Mouse (Mus musculus) midbrain, embryonic 11.5 days (tissue): ENCODE data around the gene Fig4. TPM values are rescaled to one million over a fixed set of nuclear protein-coding genes. Genes with fewer than 3 reads are reported as not detected.

ENCODE experiments used
- ATAC-seq: fragments of 200-750 bp; cut with Nextera tagmentation; 2 replicates; pipeline ENCODE4 v1.8.0; 2017; ENCODE audit warnings: moderate TSS enrichment, moderate library complexity; ENCODE audit not compliant: low FRiP score
- DNase-seq: peaks from one replicate; pipeline ENCODE4 v3.0.0; 2015; ENCODE audit warnings: low spot score; ENCODE audit errors: missing footprints
- H3K27ac ChIP-seq: fragments of 300-500 bp; sonication (generic); 2 replicates; pipeline ENCODE4 v1.5.1; 2014; ENCODE audit warnings: low read depth, low read length
- H3K27me3 ChIP-seq: fragments of 300-500 bp; sonication (generic); 2 replicates; pipeline ENCODE4 v1.6.1; 2014; ENCODE audit warnings: mild to moderate bottlenecking, low read length, moderate library complexity, mixed read lengths; ENCODE audit not compliant: control insufficient read depth, insufficient read depth
- H3K36me3 ChIP-seq: fragments of 300-500 bp; sonication (generic); 2 replicates; pipeline ENCODE4 v1.6.1; 2014; ENCODE audit warnings: mild to moderate bottlenecking, low read length, moderate library complexity, mixed read lengths; ENCODE audit not compliant: control insufficient read depth, insufficient read depth
- H3K4me1 ChIP-seq: fragments of 300-500 bp; sonication (generic); 2 replicates; pipeline ENCODE4 v1.6.1; 2014; ENCODE audit warnings: low read length; ENCODE audit not compliant: control insufficient read depth, insufficient read depth
- H3K4me2 ChIP-seq: fragments of 300-500 bp; sonication (generic); 2 replicates; pipeline ENCODE4 v1.6.1; 2014; ENCODE audit warnings: mild to moderate bottlenecking, moderate library complexity
- H3K4me3 ChIP-seq: fragments of 300-500 bp; sonication (generic); 2 replicates; pipeline ENCODE4 v1.5.1; 2014; ENCODE audit warnings: low read depth, low read length
- H3K9ac ChIP-seq: fragments of 300-500 bp; sonication (generic); 2 replicates; pipeline ENCODE4 v1.6.1; 2014; ENCODE audit warnings: low read length
- H3K9me3 ChIP-seq: fragments of 300-500 bp; sonication (generic); 2 replicates; pipeline ENCODE4 v1.6.1; 2016; ENCODE audit warnings: low read length; ENCODE audit not compliant: control insufficient read depth
- whole genome bisulfite sequencing: fragments of 180-500 bp; shearing (Covaris S2); extraction: QIAGEN DNeasy Blood & Tissue Kit; methylation state at CpG from one replicate; pipeline ENCODE4 v1.1.7; 2014; 5-methylcytosine and 5-hydroxymethylcytosine counted together
- polyA plus RNA-seq: library from polyadenylated mRNA; unstranded; fragments of >200 nt; fragmentation: Nextera tagmentation; extraction: Ambion mirVana; gene quantifications from 2 replicates; pipeline ENCODE4 v1.2.1, GENCODE M21; 2014

The Fig4 gene
- polyA plus RNA-seq, 1 experiment from 2014 or later = 22.4 TPM

- no peak overlapping the region for H3K4me2 ChIP-seq
- H3K9me3 ChIP-seq = no peaks in the 10 kb centered on the region
- H3K4me3 ChIP-seq = no peak overlapping the region
- WGBS = 65% methylated on average over 3 of the region's 3 CpGs
- H3K9ac ChIP-seq = no peak overlapping the region
- no peaks in the 10 kb centered on the region for H3K4me1 ChIP-seq
- H3K36me3 ChIP-seq = no peaks in the 10 kb centered on the region
- no peaks in the 10 kb centered on the region for H3K27me3 ChIP-seq
- H3K27ac ChIP-seq = no peak overlapping the region
- DNase-seq (no peak), ATAC-seq (no peak)
These were observed 113.7 kb downstream of the Fig4 start for GRCm38 (mm10) chr10:41189392-41189791.

GRCm38 (mm10) chr10:41183975-41184374 lies 119.1 kb downstream of the Fig4 start:
- Histone ChIP-seq H3K27ac (no peak overlapping the region), H3K27me3 (no peaks in the 10 kb centered on the region), H3K9ac (no peak overlapping the region), H3K36me3 (no peaks in the 10 kb centered on the region), H3K4me1 (no peaks in the 10 kb centered on the region; the same call in 1 of the 2 replicates), H3K4me3 (no peak overlapping the region), H3K9me3 (no peaks in the 10 kb centered on the region), H3K4me2 (no peak overlapping the region)
- no peak for DNase-seq
- 83% methylated on average over 3 of the region's 3 CpGs for WGBS
- ATAC-seq = no peak

GRCm38 (mm10) chr10:41182644-41183043 lies 120.4 kb downstream of the Fig4 start:
- WGBS = 13% methylated on average over 6 of the region's 6 CpGs
- ATAC-seq = no peak

GRCm38 (mm10) chr10:41166141-41166540 lies 136.9 kb downstream of the Fig4 start:
- H3K27ac ChIP-seq = no peak overlapping the region
- H3K36me3 ChIP-seq = no peaks in the 10 kb centered on the region
- no peak overlapping the region for H3K9ac ChIP-seq
- H3K4me1 ChIP-seq = no peaks in the 10 kb centered on the region
- no peak for DNase-seq
- H3K4me3 ChIP-seq = no peak overlapping the region
- no peak overlapping the region for H3K4me2 ChIP-seq
- no peaks in the 10 kb centered on the region for H3K9me3 ChIP-seq
- H3K27me3 ChIP-seq = no peaks in the 10 kb centered on the region
- WGBS = 89% methylated on average over 5 of the region's 5 CpGs
- no peak for ATAC-seq

More at GRCm38 (mm10) chr10:41182644-41183043, 120.4 kb downstream of the Fig4 start:
- DNase-seq = no peak
- no peaks in the 10 kb centered on the region; the same call in 1 of the 2 replicates for H3K4me1 ChIP-seq
- no peak overlapping the region for H3K4me2 ChIP-seq
- no peaks in the 10 kb centered on the region for H3K27me3 ChIP-seq
- no peaks in the 10 kb centered on the region for H3K9me3 ChIP-seq
- no peak overlapping the region for H3K9ac ChIP-seq
- H3K36me3 ChIP-seq = no peaks in the 10 kb centered on the region
- H3K27ac ChIP-seq = no peak overlapping the region
- no peak overlapping the region for H3K4me3 ChIP-seq

GRCm38 (mm10) chr10:41163108-41163507 lies 140.0 kb downstream of the Fig4 start:
- Histone ChIP-seq H3K4me1 (no peaks in the 10 kb centered on the region), H3K9me3 (no peaks in the 10 kb centered on the region), H3K4me2 (no peak overlapping the region), H3K4me3 (no peak overlapping the region), H3K27me3 (no peaks in the 10 kb centered on the region), H3K36me3 (no peaks in the 10 kb centered on the region), H3K27ac (no peak overlapping the region), H3K9ac (no peak overlapping the region)
- 74% methylated on average over 2 of the region's 2 CpGs for WGBS
- DNase-seq (no peak), ATAC-seq (no peak)

GRCm38 (mm10) chr10:41157296-41157695 lies 145.8 kb downstream of the Fig4 start:
- Histone ChIP-seq H3K9me3 (no peaks in the 10 kb centered on the region), H3K27ac (no peak overlapping the region), H3K27me3 (no peaks in the 10 kb centered on the region), H3K4me2 (no peak overlapping the region), H3K4me1 (no peaks in the 10 kb centered on the region), H3K9ac (no peak overlapping the region), H3K4me3 (no peak overlapping the region), H3K36me3 (no peaks in the 10 kb centered on the region)
- no peak for DNase-seq
- ATAC-seq = no peak
- 95% methylated on average over 2 of the region's 2 CpGs for WGBS

- Histone ChIP-seq H3K4me1 (no peaks in the 10 kb centered on the region), H3K9me3 (no peaks in the 10 kb centered on the region), H3K27me3 (no peaks in the 10 kb centered on the region), H3K4me3 (no peak overlapping the region), H3K36me3 (no peaks in the 10 kb centered on the region), H3K27ac (no peak overlapping the region), H3K9ac (no peak overlapping the region), H3K4me2 (no peak overlapping the region)
- DNase-seq (no peak), ATAC-seq (no peak)
- 82% methylated on average over 1 of the region's 1 CpGs for WGBS
These were observed 146.4 kb downstream of the Fig4 start for GRCm38 (mm10) chr10:41156693-41157092.

- Histone ChIP-seq H3K27ac (no peak overlapping the region), H3K9ac (no peak overlapping the region), H3K4me3 (no peak overlapping the region), H3K9me3 (no peaks in the 10 kb centered on the region), H3K27me3 (no peaks in the 10 kb centered on the region), H3K4me1 (no peaks in the 10 kb centered on the region), H3K36me3 (no peaks in the 10 kb centered on the region), H3K4me2 (no peak overlapping the region)
- DNase-seq = no peak
- no peak for ATAC-seq
- WGBS = 92% methylated on average over 5 of the region's 5 CpGs
These were observed 149.8 kb downstream of the Fig4 start for GRCm38 (mm10) chr10:41153229-41153750.

DNA sequence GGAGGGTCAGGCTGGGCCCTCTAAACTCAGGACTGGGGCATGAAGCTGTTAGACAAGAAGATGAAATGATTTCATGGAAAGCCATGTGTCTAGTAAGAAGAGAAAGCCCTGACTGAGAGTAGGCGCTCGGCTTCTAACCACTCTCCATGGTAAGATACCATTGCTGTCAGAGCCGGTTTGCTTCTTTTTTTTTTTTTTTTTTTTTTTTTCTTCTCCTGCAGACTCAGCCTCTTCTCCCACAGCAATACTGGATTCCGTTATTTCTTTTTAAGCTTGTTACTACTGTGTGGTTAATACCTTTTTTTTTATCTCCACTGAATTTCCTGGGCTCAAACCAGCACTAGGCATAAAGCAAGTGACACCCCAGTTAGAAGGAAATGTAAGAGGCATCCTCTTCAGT lies 151.2 kb downstream of the Fig4 start:
- H3K36me3 ChIP-seq = no peaks in the 10 kb centered on the region
- WGBS = 81% methylated on average over 4 of the region's 4 CpGs
- DNase-seq = no peak
- H3K9ac ChIP-seq = no peak overlapping the region
- no peak for ATAC-seq
- no peak overlapping the region for H3K27ac ChIP-seq
- H3K4me3 ChIP-seq = no peak overlapping the region
- no peaks in the 10 kb centered on the region for H3K4me1 ChIP-seq
- no peak overlapping the region for H3K4me2 ChIP-seq
- no peaks in the 10 kb centered on the region for H3K27me3 ChIP-seq
- no peaks in the 10 kb centered on the region for H3K9me3 ChIP-seq
